Mouse (Mus musculus) lung, adult 2 months (tissue): ENCODE measurements around the gene Cask. TPM values are rescaled to one million over a fixed set of nuclear protein-coding genes. Genes with fewer than 3 reads are reported as not detected.

ENCODE experiments used
- DNase-seq: peaks from one replicate; pipeline ENCODE4 v3.0.0; 2022
- H3K4me1 ChIP-seq: fragments of 200-500 bp; 2 replicates; pipeline ENCODE4 v1.6.1; 2011; ENCODE audit warnings: low read length; ENCODE audit not compliant: control insufficient read depth, insufficient read depth
- H3K4me3 ChIP-seq: fragments of 200-500 bp; replicated peaks from 2 replicates; pipeline ENCODE3; 2011; ENCODE audit warnings: low read depth, mild to moderate bottlenecking, control low read depth, low read length; ENCODE audit errors: extremely low read depth
- CTCF ChIP-seq: fragments of 200-500 bp; IDR thresholded peaks from 2 replicates; pipeline ENCODE4 v1.5.1; 2011; ENCODE audit warnings: mild to moderate bottlenecking, low read length, control low read depth; ENCODE audit not compliant: insufficient read depth
- POLR2A ChIP-seq: fragments of 200-500 bp; IDR thresholded peaks from 2 replicates; pipeline ENCODE4 v1.6.1; 2011; ENCODE audit warnings: low read depth, mild to moderate bottlenecking, control low read depth, low read length, borderline replicate concordance; ENCODE audit errors: extremely low read depth
- WGBS: fragments of 180-500 bp; shearing (Covaris S2); methylation state at CpG from one replicate; pipeline ENCODE4 v1.1.7; 2018; 5-methylcytosine and 5-hydroxymethylcytosine counted together
- polyA plus RNA-seq: library from polyadenylated mRNA; depleted of rRNA; stranded (reverse); fragments of >200 nt; gene quantifications from 2 replicates; pipeline ENCODE4 v1.2.3, GENCODE M21; 2012; rRNA removed

Gene Cask
- 4.0 and 6.7 TPM in 2 replicates for polyA plus RNA-seq

DNA sequence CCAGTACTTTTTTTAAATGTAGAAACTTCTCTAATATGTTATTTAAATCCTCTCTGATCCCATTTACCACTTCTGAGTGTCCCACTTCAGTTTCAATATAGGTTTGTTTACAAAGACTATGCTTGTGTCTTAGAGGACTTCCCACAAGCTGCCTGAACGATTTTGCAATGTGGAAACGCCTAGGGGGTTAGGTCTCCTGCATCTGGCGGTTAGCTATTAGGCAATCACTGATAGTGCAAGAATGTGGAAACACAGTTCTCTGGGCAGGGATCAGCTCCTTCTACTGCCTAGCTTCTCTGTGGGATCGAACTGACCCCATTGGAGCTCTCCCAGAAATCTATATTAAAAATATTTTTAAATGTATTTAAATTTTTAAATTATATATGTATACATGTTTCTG, at the start of gene Cask:
TSS of gene Cask (minus strand) at position 83 of the 400 bp plus-strand sequence.
- Histone ChIP-seq H3K4me3 (no peak within 1 kb of the TSS), H3K4me1 (no peaks in the 10 kb centered on the region)
- WGBS, result 46% methylated on average over 4 of the region's 4 CpGs
- peak; percentile 7 for DNase-seq
- no peak for TF ChIP-seq CTCF
- TF ChIP-seq POLR2A, result no peak

GRCm38 (mm10) chrX:13889976-13890375, 38.8 kb upstream of the Cask start:
- DNase-seq, result no peak
- no peak overlapping the region for H3K4me3 ChIP-seq
- no peaks in the 10 kb centered on the region for H3K4me1 ChIP-seq
- WGBS, result 73% methylated on average over 2 of the region's 2 CpGs
- TF ChIP-seq POLR2A, result no peak
- TF ChIP-seq CTCF, result no peak

GRCm38 (mm10) chrX:13884348-13884747, 33.2 kb upstream of the Cask start:
- 64% methylated on average over 1 of the region's 1 CpGs for WGBS
- H3K4me1 ChIP-seq, result no peaks in the 10 kb centered on the region
- no peak for DNase-seq
- no peak overlapping the region for H3K4me3 ChIP-seq
- TF ChIP-seq CTCF (no peak), POLR2A (no peak)

DNA sequence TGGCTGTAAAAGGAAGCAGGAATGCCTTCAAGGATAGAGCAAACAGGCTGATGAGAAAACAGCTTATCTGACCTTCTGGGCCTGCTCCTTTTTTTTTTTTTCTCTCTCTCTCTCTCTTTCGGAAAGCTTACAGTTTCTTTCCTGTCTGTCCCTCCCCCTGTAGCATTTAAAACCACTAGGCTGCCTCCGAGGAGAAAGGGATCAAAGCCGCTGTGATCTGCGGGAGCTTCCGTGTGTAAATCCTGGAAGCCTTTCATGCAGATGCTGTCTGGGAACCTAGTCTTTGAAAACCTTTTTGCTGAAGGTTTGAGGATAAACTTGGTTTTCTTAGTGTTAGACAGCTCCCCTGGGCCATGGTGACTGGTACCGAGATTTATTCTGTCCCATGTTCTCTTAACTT, 30.8 kb upstream of the Cask start:
- TF ChIP-seq CTCF, result no peak
- TF ChIP-seq POLR2A, result no peak
- no peak for DNase-seq
- Histone ChIP-seq H3K4me3 (no peak overlapping the region), H3K4me1 (no peaks in the 10 kb centered on the region)
- whole genome bisulfite sequencing, result 36% methylated on average over 6 of the region's 6 CpGs

GRCm38 (mm10) chrX:13860145-13860544, 9.0 kb upstream of the Cask start:
- no peak for DNase-seq
- Histone ChIP-seq H3K4me1 (no peaks in the 10 kb centered on the region), H3K4me3 (no peak overlapping the region)
- WGBS, result 75% methylated on average over 4 of the region's 4 CpGs
- TF ChIP-seq CTCF, result no peak
- TF ChIP-seq POLR2A, result no peak

DNA sequence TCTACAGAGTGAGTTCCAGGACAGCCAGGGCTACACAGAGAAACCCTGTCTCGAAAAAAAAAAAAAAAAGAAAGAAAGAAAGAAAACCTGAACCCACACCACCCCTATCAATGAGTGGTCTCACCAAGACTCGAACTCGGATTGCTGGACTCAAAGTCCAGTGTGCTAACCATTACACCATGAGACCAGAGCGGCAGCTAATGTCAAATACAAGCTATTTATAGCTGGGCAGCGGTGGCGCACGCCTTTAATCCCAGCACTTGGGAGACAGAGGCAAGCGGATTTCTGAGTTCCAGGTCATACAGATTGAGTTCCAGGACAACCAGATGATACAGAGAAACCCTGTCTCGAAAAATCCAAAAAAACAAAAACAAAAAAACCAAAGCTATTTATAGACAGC, 7.9 kb upstream of the Cask start:
- no peak for TF ChIP-seq POLR2A
- no peak for TF ChIP-seq CTCF
- 82% methylated on average over 9 of the region's 9 CpGs for WGBS
- H3K4me3 ChIP-seq, result no peak overlapping the region

GRCm38 (mm10) chrX:13848473-13848872, 2.7 kb downstream of the Cask start:
- TF ChIP-seq CTCF (no peak), POLR2A (no peak)
- DNase-seq, result no peak
- Histone ChIP-seq H3K4me1 (no peaks in the 10 kb centered on the region), H3K4me3 (no peak overlapping the region)
- 93% methylated on average over 1 of the region's 1 CpGs for WGBS

More for the DNA sequence above, 7.9 kb upstream of the Cask start:
- no peaks in the 10 kb centered on the region for H3K4me1 ChIP-seq
- no peak for DNase-seq

DNA sequence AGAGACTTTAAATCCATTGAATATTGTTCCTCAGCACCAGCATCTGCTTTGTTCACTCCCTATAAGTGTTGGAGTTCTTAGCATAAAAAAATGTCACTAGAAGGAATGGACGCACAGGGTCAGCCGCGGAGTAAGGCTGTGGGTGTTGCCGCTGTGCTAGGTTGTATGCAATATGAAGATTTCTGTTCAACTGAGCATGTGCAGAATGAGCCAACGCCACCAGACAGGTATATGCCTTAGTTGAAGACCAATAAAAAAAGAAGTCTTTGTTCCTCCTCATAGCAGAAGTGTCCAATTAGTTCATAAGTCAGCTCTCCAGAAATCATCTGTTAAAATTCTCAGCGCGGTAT, 3.7 kb downstream of the Cask start:
- 24% methylated on average over 7 of the region's 7 CpGs for WGBS
- no peaks in the 10 kb centered on the region for H3K4me1 ChIP-seq
- peak overlapping the region; percentile 75 for H3K4me3 ChIP-seq
- DNase-seq, result no peak
- TF ChIP-seq CTCF (no peak), POLR2A (no peak)

DNA sequence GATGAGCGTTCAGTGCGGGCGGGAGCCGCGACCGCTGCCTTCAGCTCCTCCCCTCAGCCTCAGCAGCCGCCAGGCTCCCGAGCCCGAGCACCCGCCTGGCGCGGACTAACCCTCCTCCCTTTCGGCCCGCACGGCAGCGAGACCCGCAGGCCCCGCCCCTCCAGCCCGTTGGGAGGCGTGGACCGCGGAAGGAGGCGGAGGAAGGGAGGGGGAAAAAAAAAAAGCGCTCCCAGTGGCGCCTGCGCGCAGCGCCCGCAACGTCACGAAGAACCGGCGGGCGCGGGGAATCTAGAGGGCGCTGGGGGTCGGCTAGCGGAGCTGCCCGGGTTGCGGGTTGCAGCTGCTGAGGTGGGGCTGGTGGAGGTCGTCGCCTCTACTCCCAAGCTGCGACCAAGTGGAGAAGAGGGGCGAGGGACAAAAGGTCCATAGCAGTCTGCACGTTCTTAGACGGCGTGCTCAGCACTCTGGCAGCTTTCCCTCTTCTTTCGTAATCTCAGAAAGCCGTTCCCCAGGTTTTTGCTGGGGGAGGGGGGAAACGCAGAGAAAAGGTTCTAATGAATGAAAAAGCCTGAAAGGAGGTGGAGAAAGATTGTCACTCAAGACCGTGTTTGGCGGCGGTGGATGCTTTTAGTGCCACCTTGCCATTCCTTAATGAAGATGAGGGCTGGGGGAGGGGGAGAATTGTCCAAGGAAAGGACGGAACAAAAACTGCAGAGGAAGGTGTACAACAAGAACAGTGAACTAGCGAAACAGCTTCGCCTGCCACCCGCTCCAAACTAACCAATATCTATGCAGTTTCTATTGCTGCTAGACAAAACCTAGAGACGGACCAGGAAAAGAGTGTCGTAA, 4.3 kb downstream of the Cask start:
- WGBS, result 27% methylated on average over 58 of the region's 59 CpGs
- Histone ChIP-seq H3K4me1 (no peaks in the 10 kb centered on the region), H3K4me3 (peak overlapping the region; percentile 95)
- no peak for TF ChIP-seq CTCF
- TF ChIP-seq POLR2A, result no peak; the same call in 1 of the 2 replicates
- peak; percentile 79 for DNase-seq
